Mouse (Mus musculus): ENCODE results near the gene Glis3.

- no peak for TF ChIP-seq GATA1 (IDR thresholded peaks at IDR 0.05; ENCODE audit: borderline replicate concordance, low read length)
- no peak for TF ChIP-seq FLI1 (IDR thresholded peaks at IDR 0.05; ENCODE audit: low read length)
Measured at GRCm38 (mm10) chr19:28505376-28505775, 174.5 kb downstream of the Glis3 start.
